Mouse (Mus musculus) v-Abl transformed pro-B cells (cell line): Measurements from ENCODE around the gene Cygb.

Source experiments
- in situ Hi-C, 2 experiments: fragments of 400-800 bp; cut with MboI; formaldehyde crosslinking; loops; one replicate each; pipeline ENCODE4 v1.15.1; 2025; ENCODE audit not compliant: unreplicated experiment in 2 of 2

Cygb gene

DNA sequence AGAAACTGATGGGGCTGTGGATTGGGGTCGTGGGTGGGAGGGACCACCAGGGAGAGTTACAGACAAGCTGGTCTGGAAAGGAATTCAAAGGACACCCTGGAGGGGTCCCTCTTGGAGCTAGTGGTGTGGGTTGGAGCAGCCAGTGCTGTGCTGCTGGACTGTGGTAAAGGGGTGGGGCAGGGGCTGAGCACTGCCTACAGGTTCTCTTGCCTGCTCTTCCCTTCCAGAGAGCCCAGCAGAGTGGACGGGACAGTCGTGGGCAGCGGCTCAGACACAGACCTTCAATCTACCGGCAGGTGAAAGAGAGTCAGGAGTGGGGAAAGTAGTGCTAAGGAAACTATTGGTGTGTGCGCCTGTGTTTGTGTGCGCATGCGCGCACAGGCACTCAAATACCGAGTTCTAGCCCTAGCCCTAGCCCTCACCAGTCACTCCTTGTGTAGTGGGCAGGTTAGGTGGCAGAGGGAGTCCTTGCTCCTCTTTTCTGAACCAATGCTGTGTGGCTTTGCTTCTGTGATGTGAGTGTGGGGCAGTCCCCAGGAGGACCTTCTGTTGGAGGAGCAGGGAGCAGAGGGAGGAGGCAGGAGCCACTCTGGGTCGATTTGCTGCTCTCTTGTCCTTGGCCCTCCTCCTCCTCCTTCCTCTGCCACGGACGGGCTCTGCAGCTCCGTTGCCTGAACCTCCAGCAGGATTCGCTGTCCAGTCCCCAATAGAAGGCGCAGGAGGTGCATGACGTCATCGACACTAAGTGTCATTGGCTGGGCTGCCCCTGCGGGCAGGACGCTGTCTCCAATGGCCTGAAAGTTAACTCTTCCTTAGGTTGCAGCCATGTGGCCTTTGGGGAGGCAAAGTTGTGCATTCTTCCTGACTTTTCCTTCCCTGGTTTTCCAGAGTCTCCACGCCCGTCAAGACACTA, 3.5 kb upstream of the Cygb start:
- in situ Hi-C loops, result no loop called here

GRCm38 (mm10) chr11:116656348-116657191, 2.5 kb upstream of the Cygb start:
- in situ Hi-C loops, result no loop called here

GRCm38 (mm10) chr11:116653709-116654221, 348 bp downstream of the Cygb start:
- in situ Hi-C loops, result no loop called here

DNA sequence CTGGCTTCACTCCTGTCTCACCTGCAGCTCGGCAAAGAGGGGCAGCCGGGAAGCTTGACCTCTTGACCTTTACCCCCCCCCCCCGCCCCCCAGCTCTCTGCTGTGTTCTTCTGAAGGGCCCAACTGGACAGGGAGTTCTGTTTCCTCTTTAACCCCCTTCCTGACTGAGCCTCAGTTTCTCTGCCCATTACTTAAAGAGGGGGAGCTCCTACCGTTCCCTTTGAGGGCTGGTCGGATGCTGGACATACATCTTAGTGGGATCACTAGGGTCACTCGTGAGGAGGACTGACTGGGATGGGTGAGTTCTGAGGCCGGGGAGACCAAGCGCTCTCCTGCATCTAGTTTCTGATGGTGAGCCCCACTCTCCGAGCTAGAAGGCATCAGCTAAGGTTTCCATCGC, 879 bp downstream of the Cygb start, which contains the start of gene Prcd:
Gene Prcd, plus strand, starts transcription at position 301 of the 400 bp plus-strand sequence.
- in situ Hi-C loops, result no loop called here

GRCm38 (mm10) chr11:116652330-116653098, 1.6 kb downstream of the Cygb start:
- in situ Hi-C loops, result no loop called here

DNA sequence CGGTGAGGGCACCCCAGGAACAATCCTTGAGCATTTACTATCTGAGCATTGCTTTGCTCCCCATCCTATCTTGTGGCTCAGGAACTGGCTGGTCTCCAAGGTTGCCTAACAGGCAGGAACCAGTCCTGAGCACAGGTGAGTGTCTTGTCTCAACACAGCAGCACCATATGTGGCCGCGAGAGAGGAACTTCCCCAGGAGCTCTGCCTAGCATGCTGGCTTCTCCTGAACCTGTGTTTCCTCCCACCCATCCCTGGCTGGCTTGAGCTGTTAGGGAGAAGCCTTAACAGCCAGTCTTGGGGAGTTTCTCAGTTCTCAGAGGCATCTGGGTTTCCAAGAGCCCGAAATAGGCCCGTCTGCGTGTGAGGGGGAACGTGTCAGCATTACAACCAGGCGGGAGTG, 2.8 kb downstream of the Cygb start:
- in situ Hi-C loops, result no loop called here

DNA sequence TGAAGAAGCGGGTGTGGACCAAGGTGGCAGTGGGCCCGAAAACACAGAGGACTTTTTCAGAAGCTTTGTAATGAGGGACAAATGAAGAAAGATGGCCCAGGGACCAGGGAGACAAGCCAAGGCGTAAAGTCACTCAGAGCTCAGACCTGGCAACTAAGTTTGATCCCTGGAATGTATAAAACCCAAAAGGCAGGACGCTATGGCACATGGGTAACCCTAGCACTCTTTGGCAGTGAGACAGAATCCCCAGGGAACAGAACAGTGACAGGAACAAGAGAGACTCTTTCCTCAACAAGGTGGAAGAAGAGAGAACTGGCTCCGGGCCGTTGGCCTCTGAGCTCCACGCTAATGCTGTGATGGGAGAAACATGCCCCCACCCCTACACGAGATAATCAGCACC, 3.3 kb downstream of the Cygb start:
- in situ Hi-C loops, result no loop called here

DNA sequence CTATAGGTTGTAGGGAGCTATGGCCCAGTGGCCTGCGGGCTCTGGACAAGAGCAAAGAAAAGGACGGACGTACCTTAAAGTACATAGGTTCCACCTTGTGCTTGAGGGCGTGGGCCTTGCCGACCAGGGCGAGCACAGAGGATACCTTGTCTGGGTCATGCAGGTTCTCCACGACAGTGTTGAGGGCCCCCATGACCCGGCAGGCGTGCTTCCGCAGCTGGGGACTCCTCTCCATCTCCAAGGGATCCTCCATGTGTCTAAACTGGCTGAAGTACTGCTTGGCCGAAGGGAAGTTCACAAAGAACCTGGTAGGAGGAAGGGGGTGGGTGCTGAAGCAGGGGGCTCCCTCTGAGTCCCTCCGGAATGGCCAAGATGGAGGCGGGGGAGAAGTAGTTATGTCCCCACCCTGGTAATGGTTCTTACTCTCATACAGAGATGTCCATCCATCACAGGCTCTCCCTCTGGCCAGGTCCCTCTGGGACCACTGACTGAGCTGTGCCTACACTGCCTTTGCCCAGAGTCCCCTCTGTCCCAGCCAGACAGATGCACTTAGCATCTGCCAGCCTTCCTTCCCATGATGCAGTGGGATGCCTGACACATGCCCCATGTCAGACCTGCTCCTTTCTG, 4.3 kb downstream of the Cygb start:
- in situ Hi-C loops, result loop anchor here in 1 of 2 experiments (5.0 to 10.0 kb wide), 2 partner anchors 152 to 405 kb away; no protein-coding TSS in a partner anchor

GRCm38 (mm10) chr11:116648976-116649375, 5.1 kb downstream of the Cygb start:
- in situ Hi-C loops, result loop anchor here in 1 of 2 experiments (5.0 to 10.0 kb wide), 2 partner anchors 153 to 406 kb away; no protein-coding TSS in a partner anchor

- in situ Hi-C loops, result loop anchor here in 1 of 2 experiments (5.0 to 10.0 kb wide), 2 partner anchors 154 to 406 kb away; no protein-coding TSS in a partner anchor
These were observed 5.7 kb downstream of the Cygb start for GRCm38 (mm10) chr11:116648213-116648921.

DNA sequence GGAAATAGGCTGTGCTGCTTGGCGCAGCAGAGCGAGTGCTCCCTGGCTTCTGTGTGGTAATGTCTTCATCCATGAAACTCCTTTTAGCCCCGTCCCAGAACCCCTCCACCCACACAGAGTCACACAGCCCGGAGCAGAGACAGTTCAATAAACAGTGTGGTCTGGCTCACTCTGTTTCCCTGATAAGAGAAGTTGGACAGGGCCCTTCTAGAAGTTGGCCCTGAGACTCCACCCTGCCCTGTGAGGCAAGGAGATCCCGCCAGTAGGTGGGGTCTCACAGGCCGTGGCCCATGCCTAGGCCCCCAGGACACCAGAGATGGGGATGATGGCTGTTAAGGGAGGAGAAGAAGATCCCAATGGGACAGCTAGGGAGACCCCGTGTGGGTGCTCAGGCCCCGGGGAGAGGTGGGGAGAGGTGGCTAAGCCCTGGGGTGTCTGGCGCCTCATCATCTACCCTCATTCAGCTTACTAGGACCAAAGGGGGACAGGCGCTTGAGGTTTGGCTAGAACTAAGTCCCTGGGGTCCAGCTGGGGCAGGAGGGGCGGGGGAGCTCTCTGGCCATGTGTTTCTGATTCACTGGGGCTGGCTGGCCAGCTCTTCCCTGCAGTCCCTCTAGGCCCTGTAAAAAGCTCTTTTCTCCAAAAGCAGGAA, 6.6 kb downstream of the Cygb start:
- in situ Hi-C loops, result loop anchor here in 1 of 2 experiments (5.0 to 10.0 kb wide), 2 partner anchors 155 to 407 kb away; no protein-coding TSS in a partner anchor

DNA sequence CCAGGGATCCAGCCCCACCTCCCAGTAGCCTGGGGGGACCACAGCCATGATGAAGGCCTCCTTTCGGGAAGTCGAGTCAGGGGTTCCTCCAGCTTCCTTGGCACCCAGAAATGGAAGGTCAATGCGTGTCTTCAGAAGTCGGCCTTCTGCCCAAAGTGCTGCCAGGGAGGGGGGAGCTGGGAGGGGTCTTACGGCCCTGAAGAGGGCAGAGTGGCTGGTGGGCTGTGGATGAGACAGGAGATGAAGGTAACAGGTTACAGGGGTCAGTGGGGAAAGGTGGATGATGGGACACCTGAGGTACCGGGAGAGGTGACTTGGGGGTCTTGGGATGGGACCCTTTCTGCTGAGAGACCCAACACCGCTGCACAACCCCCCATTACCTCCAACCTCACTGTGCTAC, 7.3 kb downstream of the Cygb start:
- in situ Hi-C loops, result loop anchor here in 1 of 2 experiments (5.0 to 10.0 kb wide), 2 partner anchors 156 to 408 kb away; no protein-coding TSS in a partner anchor

GRCm38 (mm10) chr11:116646136-116646535, 8.0 kb downstream of the Cygb start:
- in situ Hi-C loops, result loop anchor here in 1 of 2 experiments (5.0 to 10.0 kb wide), 2 partner anchors 156 to 409 kb away; no protein-coding TSS in a partner anchor

DNA sequence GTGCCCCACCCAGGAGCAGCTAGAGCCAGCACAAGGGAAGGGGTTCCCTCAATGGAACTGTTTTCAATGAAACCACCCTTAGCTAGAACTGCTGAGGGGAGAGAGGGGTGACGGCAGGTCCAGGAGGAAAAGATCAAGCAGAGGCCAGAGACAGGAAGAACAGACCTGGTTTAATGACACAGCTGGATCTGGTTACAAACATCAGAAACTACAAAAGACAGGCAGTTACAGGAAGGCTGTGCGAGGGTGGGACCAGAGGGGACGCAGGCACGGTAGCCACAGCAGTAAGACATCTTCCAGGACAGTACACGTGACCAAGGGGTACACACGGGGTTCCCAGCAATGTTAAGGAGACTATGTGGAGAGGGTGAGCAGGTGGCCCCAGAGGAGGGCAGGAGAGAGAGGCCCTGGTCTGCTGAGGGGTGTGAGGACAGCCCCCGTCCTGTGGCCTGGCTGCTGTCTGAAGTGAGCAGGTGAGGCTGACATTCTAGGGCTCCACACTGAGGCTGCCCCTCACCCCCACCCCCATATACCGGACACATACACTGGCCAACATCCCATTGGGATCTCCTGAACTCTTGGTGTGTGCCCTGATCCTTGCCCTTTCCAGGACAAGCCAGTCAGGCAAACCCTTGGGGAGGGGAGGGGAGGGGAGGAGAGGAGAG, 8.5 kb downstream of the Cygb start:
- in situ Hi-C loops, result loop anchor here in 1 of 2 experiments (5.0 to 10.0 kb wide), 2 partner anchors 157 to 409 kb away; no protein-coding TSS in a partner anchor

DNA sequence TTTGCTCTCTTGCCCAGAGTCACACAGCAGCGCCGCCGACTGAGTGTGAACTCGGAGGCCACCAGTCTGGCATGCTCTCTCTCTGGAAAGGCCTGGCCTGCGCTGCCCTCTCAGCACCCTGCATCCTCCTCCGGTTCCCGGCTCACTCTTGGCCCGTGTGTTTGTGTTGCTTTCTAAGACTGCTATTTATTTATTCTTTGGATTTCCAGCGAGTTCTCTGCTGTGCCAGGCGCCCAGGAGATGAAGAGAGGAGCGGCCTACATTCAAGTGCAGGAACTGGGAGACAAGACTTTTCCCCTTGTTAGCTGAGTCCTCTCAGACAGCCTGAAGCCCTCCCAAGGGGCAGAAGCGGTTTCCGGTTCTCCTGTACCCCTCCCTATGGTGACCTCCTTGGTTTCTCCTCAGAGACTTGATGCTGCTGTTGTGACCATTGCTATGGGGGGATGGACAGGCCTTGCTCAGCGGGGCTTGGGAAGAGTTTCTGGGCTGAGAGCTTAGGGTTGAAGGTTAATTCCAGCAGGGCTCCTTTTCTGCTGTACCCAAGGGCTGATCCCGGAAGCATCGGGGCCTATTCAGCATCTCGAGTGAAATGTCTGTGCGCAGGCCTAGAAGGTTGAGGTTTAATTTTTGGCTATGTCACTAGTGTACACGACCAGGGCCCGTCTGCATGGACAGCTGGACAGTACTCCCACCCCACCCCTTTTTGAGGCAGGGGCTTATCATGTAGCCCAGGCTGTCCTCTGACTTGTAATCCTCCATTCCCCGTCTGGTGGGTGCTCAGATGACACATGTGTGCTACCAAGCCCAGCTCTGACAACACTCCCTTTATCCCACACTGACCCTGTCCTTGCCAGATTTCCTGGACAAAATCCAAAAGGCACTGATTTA, 9.6 kb downstream of the Cygb start:
- in situ Hi-C loops, result loop anchor here in 1 of 2 experiments (5.0 to 10.0 kb wide), 2 partner anchors 158 to 410 kb away; no protein-coding TSS in a partner anchor

- in situ Hi-C loops, result loop anchor here in 1 of 2 experiments (10.0 kb wide), 1 partner anchor 411 kb away; no protein-coding TSS in a partner anchor
These were observed 10.4 kb downstream of the Cygb start for GRCm38 (mm10) chr11:116643579-116644224.
